Mouse (Mus musculus): ENCODE measurements around the gene Gpc5.

The Gpc5 gene

DNA sequence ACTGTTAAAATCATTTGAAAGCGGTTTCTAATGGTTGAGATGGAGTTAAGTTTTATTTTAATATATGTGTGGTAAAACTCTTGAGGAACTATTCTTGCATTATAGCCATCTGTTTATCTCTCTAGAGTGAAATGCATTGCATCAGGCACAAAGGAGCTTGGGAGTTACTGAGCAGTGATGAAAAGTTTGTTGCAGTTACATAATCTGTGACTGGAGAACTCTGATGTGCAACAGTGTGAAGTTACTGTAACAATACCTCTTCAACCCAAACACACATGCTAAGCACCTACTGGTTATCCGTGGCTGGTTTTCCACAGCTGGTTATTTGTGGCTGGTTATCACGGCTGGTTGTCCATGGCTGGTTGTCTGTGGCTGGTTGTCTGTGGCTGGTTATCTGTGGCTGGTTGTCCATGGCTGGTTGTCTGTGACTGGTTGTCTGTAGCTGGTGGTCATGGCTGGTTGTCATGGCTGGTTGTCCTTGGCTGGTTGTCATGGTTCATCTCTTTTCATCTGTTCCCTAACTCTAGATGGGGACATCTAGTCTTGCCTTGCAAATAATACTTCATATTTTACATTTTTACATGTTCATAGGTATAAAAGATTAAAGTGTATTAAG is 273.4 kb downstream of the Gpc5 start:
- no peak for DNase-seq (ENCODE audit: low spot score in 2 of 2)

DNA sequence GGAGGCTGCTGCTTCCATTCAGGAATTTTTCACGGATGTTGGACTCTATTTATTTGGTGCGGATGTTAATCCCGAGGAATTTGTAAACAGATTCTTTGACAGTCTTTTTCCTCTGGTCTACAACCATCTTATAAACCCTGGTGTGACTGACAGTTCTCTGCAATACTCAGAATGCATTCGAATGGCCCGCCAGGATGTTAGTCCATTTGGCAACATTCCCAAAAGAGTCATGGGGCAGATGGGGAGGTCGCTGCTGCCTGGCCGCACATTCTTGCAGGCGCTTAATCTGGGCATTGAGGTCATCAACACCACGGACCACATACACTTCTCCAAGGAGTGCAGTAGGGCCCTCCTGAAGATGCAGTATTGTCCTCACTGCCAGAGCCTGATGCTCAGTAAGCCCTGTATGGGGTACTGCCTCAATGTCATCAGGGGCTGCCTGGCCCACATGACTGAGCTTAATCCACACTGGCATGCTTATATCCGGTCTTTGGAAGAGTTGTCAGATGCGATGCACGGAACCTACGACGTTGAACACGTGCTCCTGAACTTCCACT is 277.7 kb downstream of the Gpc5 start:
- no peak for DNase-seq (ENCODE audit: low spot score in 2 of 2)

DNA sequence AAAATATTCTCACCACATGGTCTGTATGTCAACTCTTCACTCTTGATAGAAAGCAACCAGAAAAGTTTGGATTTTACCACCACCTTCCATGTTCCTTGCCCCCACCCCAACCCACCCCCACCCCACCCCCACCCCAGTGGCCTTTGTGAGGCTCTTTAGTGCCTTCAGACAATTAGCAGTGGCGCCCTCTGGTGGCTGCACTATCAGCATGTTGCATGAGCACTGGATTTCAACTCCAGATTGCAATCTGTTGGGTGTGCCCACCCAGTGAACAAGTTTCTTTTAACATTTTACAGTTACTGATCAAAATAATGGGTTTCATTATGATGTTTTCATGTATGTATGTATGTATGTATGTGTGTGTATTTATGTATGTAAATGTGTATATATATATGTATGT is 279.1 kb downstream of the Gpc5 start:
- no peak for DNase-seq (ENCODE audit: low spot score in 2 of 2)

DNA sequence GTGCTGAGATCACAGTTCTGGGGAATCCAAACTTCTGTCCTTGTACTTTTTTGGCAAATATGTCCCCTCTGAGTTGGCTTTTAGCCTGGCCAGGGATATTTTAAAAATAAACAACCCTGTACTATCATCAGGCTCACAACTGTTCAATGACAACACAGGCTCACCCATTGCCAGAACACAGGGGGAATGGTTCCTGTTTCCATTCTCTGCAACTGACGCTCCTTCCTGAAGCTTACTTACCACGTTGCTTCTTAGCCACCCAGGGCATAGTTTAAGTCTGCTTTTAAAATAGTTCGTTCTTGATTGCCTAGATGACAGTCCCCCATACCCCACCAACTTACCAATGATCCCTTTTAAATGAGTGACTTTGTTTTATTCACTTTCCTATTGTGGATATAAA is 299.8 kb downstream of the Gpc5 start:
- DNase-seq (ENCODE audit: low spot score in 2 of 2), result no peak

DNA sequence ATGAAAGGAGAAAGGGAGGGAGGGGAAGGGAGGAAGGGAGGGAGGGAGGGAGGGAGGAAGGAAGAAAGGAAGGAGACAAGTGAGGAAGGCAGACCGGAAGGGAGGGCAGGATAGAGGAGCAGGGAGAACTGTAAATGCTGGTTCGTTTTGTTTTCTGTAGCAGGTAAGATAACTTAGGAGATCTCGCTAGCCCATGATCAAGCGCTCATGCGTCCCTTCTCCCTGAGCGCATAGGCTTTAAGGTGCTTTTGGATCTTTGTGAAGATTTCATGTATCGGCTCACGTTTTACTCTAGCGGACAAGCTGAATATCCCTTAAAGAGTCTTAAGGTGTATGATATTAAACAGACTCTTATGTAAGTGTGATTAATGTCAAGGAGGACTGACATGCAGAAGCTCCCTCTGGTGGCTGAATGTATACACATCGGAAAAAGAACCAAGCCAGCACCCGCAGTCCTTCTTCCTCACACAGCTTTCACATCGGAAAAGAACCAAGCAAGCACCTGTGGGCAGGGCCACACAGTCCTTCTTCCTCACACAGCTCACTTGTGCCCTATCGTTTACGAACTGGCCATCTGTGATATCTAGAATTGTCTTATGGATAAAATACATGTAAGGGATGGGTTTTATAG is 301.0 kb downstream of the Gpc5 start:
- DNase-seq (ENCODE audit: low spot score in 2 of 2), result peak; percentile 15 to 60

DNA sequence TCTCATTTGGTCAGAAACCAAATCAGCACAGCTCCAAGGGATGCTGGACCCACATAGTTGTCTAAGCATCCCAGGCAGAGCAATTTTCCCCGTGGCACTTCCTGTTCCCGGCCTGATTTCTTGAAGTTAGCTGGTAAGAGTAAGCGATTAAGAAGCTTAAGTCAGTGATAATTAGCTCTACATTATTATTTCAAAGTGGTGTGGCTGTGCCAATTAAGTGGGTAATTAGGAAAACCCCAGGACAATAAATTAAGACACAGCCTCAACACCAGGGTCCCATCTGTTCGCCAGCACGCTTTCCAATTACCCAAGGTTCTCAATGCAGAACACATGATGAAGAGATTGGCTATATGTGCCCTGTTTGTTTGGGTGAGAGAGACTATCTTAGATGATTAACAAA is 314.6 kb downstream of the Gpc5 start:
- DNase-seq (ENCODE audit: low spot score in 2 of 2), result no peak

DNA sequence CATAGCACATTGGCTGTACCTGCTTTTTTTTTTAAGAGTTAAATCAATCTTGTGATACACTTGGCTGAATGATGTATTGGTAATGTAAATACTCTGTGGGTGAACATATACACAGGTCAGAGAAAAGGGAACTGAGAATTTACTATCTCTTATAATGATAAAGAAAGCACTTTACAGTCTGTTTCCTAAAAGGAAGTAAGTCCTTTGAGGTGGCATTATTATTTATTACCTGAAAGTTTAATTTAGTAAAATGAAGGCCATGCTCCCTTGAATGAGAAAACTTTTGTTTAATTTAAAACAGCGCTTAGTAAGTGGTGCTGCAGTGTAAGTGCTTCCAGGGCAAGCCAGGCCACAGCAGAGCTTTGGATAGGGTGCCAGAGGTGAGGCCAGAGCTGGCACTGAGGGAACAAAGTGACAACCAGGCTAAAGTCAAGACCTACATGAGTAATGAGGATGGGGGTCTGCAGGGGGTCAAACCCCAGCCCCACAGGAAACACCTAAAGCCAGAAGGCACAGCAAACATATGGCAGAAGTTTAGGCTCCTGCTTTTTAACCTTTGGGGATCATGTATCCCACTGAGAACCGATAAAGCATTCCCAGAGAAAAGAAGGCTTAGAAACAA is 315.4 kb downstream of the Gpc5 start:
- no peak for DNase-seq (ENCODE audit: low spot score in 2 of 2)

DNA sequence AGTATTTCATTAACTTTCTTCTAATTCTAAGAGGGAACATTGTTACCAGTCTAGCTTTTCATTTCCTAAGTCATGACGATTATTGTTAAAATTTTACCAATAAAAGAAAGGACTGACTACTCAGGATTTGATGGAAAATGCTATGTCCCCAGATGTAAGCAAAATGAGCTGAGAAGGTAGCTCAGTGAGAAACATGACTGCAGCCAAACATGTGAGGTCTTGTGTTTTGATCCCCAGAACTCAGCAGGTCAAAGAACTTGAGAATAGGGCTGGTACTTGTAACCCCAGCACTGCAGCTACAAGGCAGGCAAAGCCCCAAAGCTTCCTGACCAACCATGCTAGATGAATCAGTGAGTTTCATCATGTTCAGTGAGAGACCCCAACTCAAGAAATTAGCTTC is 318.9 kb downstream of the Gpc5 start:
- DNase-seq (ENCODE audit: low spot score in 2 of 2), result no peak

DNA sequence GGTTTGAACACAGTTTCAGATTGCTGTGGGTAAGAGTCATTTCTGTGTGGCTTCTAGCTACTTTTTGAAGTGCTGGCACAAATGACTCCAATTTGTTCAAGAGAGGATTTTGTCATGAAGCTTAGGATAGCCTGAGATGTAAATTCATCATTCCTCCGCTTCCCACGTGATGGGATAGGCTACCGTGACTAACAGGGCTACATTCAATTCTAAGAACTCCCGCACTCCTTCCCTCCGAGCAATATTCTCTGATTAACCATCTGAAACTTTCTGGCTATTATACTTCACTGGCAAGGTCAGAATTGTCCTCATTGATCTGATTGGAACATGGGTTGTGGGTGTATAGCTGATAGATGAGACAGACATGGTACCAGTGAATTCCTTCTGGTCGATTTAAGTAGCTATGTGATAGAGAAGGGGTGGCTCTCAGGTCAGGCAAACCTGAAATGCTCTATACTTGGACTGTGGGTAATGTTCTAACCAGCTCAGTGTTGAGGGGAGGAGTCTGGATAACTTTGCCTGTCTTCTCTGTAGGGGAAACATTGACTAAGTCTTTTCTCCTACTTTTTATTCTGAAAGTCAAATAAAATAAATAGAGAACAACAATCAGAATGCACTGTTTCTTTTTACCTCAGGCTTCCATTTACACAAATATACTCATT is 319.6 kb downstream of the Gpc5 start:
- no peak for DNase-seq (ENCODE audit: low spot score in 2 of 2)

DNA sequence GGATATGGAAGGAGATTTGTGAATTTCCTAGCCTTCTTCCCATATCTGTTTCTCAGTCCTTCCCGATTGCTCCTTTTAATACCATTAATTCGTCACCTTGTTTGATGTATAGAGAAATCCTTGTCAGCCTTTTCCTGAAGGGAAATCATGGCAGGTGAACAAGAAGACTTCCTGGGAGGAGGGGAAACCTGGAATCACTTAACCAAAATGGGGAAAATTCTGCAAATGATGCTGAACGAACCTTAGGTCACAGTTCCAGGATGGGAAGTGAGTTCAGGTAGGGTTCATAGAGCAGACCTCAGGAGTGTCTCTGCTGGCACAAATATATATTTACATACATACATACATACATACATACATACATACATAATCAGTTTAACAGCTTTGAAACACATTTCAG is 320.8 kb downstream of the Gpc5 start:
- no peak for DNase-seq (ENCODE audit: low spot score in 2 of 2)

DNA sequence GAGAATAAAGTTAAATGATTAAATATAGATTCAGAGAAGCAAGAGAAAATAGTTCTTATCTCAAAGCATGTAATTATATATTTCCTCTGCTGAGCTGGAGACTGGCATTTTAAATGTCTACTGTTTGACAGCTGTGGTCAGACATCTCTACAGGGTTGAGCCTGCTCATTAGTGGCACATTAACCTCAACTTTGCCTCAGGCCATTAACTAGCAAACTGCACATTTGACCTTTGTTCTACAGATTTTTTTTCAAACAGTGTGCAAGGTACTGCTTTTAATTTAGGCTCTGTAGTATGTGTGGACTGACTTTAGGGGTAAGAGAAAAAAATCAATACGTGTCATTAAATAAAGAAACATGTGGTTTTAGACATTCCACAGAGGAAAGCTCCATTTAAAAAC is 321.4 kb downstream of the Gpc5 start:
- DNase-seq (ENCODE audit: low spot score in 2 of 2), result no peak

DNA sequence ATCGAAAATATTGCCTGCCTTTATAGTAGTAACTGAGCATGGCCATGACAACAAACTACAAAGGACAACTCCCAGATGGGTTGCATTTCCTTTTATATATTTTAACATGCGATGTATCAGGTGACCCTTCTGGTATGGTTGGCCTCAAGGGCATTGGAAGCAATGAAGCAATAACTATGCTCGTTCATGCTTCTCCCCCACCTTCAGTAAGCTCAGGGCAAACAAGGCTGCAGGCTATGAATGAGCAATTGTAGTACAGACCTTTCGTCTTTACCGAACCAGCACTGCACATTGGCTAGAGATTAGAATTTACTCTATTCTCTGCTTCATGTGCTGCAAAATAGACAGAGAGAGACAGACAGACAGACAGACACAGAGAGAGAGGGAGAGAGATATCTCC is 322.5 kb downstream of the Gpc5 start:
- no peak for DNase-seq (ENCODE audit: low spot score in 2 of 2)

DNA sequence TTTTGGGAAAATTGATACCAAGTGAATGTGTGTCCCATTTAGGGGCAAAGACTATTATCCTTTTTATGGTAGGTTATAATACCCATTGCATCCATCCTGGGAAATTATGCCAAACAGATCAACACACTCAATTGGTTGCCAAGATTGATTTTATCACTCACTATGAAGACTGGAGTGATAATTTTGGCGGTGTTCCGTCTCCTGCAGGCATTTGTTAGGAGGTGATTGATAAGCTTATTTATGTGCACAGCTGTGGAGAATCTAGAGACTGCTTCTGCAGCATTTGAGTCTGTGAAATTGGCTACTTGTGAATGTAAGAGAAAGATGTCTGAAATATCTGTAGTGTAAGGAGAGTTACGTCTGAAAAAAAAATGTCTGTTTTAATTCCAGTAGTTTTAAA is 340.0 kb downstream of the Gpc5 start:
- no peak for DNase-seq (ENCODE audit: low spot score in 2 of 2)

DNA sequence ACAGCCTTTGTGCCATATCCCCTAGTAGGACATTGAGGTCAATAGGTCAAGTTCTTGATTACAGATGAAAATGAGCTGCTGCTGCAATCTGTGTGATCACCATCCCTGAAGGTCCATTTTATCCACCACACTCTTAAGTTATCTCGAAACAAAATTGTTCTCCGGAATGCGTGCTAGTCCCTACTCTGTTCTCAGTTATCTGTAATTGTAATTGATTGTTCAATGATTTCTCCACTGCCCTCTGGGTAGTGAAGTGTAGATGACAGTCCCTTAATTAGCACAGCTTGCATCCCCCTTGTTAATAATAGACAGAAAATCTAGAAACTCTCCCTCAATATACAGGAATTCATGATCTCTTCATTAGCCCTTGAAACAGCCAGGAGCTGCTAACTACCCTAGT is 340.4 kb downstream of the Gpc5 start:
- DNase-seq (ENCODE audit: low spot score in 2 of 2), result no peak

DNA sequence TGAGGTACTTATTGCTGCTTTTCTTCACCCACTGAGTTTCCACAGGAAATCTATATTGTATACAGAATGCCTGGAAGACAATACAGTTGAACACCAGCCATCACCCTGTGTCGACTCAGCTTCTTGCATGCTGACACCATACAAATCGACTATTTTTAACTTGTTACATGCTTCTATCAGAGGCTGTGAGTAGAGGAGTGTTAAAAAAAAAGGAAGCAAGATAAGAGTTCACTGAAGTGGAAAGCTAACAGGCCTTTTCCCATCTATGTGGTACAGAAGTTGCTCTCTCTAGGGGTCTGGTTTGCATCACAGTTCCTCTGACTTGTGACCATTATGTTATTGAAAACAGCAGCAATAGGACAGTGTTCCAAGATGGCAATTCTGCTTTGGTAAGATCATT is 344.6 kb downstream of the Gpc5 start:
- DNase-seq (ENCODE audit: low spot score in 2 of 2), result no peak

DNA sequence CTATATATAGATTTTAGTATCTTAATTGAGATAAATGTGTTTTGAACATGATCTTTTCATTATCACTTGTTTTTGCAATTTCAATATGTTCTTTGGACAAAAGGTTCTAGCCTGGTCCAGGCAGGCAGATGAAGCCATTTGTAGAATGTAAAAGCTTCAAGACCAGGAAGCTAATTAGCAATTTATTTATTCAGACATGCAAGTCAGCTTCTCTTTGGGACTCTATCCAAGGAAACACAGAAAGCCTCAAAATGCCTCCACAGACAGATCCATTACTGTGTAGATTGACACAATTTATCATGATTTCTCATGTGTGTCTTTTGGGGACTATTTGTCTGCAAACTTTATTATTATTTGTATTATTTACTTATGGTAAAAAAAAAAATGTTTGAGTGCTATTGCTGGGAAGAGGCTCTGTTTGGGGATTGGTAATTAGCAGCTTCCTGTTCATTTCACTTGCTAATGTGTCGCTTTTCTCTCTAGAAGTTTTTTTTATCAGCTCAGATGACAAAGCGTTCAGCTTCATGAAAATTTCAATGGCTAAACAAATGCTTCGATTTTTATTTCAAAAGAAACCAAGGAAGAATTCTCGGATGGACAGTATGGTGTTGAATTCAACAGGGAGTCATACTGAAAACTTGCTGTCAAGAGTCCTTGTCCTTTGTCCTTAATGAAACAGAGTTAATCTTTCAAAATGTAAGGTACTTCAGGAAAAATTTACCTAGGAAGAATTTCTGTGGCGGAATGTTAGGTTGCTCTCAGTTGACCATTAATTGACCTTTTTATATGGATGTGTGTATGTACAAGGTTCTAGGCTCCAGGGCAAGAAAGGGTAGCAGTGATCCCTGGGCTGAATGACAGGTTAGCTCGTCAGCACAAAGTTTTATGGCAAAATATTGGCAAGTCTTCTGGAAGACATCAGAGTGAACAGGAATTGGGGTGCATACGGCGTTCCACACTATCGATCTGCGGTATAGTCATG is 353.1 kb downstream of the Gpc5 start:
- no peak for DNase-seq (ENCODE audit: low spot score in 2 of 2)

DNA sequence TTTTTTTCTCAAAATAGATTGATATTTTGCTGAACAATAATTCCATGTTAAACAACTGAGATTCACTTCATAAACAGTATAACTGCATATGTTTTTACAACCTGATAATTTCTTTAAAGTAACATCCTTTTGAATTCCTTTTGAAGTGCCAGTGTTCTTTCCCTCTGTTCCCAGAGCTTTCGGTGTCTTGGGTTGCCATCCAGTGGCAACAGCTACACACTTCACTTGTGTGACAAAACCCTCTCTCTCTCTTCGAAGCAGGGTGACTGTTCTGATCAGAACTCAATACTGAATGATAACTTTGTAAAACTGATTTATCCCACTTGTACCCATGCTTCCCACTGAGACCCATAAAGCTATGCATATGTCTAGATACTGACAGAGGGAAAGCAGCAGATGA is 358.9 kb downstream of the Gpc5 start:
- no peak for DNase-seq (ENCODE audit: low spot score in 2 of 2)

DNA sequence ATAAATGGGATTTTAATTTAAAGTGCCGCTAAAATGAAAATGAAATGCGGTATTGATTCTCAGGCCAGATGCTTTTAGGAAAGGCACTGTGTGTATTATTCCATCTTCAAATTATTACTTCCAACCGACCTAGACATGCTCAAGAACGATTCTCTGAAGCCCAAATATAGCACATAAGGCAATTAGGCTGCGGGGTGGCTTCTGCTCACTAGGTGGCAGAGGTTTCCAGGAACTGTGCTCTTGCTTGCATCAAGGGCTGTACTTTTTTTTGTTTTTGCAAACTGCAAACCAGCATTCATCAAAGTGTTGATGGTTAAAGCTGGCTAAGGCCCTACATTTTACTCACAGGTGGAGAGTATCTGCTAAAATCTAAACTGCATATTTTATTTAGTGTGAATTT is 375.9 kb downstream of the Gpc5 start:
- DNase-seq (ENCODE audit: low spot score in 2 of 2), result no peak

DNA sequence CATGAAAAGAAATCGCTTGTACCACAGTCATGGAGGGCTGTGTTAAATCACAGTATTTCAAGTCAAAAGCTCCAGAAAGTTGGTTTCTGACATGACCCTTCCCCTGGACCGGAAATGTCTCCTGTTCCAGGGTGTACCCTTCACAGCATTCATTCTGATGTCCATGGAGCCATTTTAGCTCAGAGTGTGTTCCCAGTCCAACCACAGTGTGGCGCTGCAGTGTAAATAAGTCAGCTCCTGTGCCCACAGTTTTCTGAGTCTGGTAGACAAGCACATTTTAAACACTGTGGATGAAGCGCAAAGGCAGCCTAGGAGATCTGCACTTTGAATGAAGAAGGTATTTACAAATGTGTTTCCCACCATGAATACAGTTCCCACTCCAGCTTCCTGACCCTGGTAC is 383.2 kb downstream of the Gpc5 start:
- DNase-seq (ENCODE audit: low spot score in 2 of 2), result peak in 1 of 2 experiments; percentile 67

DNA sequence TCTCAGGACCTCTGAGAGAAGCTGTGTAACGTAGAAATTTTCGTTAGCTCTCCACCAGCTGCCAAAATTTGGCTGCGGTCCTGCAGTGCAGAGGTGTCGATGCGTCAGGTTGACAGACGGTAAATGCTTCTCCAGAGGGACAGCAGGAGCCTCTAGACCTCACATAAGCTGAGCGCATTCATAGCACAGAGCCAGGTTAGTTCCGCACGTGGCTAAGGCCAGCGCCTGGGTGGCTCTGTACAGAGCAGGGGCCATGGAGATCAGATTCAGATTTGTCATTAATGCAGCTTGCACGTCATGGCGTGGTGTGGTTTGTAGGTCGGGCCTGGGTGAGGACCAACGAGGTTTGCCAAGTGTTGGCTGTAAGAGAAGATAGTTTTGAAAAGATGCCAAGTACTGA is 385.3 kb downstream of the Gpc5 start:
- no peak for DNase-seq (ENCODE audit: low spot score in 2 of 2)

DNA sequence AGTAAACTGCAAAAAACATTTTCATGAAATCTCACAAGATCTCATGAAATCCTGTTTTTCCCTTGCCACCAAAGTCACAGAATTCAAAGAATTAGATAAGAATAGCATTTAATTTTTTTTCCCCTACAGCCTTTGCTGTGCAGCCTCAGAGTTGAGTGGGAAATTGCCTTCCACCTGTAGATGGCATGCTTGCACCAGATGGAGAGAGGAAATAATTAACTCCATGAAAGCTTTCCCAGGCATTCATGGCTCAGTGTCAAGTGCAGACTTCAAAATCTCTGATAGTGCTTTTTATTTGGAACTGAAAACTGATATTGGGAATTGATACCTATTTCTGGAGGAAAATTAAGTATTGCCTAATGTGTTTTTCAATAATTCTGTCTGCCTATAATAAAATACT is 393.1 kb downstream of the Gpc5 start:
- peak in 1 of 2 experiments; percentile 20 for DNase-seq (ENCODE audit: low spot score in 2 of 2)

DNA sequence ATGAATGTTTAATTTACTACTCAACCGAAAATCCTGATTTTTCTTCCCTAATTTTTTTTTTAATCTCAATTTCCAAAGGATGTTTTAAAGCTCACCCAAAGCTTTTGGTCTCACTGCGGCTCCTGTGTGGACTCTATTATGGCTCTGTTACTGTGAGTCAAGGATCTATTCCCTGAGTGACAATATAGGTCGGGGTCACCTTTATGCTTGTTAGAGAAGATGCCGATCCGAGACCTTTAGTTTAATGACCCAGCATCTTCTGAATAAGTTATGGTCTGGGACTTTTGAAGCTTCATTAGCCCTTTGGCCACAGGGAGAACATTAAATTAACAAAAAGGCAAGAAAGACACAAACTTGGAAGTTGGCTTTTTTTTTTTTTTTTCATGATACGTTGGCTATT is 408.8 kb downstream of the Gpc5 start:
- DNase-seq (ENCODE audit: low spot score in 2 of 2), result no peak
